Mouse (Mus musculus) regulatory T cell (primary cell): Measurements from ENCODE around the gene Mepce.

ENCODE experiments used
- in situ Hi-C: fragments of 300-600 bp; cut with MboI, MseI; formaldehyde crosslinking; loops from one replicate; pipeline ENCODE4 v1.15.1; 2025; ENCODE audit warnings: high pct_unique_total_duplicates

Mepce gene

GRCm38 (mm10) chr5:137764609-137765340, 22.7 kb downstream of the Mepce start:
- in situ Hi-C loops: loop anchor here (5.0 to 10.0 kb wide), 2 partner anchors 112 to 240 kb away; no protein-coding TSS in a partner anchor

DNA sequence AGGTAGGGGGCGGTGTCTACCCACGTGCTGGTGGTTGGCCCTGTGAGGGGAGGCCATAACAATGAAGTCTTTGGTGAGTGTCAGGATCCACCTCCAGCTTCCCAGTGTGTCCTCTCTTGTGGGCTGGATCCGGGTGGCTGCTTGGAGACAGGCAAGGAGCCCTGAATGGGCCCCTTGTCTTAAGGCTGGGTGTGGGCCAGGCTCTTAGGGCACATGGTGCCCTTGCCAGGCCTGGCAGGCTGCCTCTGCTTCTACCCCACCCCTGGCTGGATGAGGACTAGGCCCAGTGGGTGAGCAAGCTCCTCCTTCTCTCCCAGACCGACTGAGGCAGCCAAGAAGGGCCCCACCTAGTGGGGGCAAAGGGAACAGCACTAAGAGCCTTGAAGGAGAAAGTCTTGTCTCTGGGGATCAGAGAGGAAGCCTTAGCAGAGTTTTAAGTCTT, 27.5 kb downstream of the Mepce start:
- in situ Hi-C loops: loop anchor here (5.0 to 10.0 kb wide), 2 partner anchors 108 to 235 kb away; no protein-coding TSS in a partner anchor

GRCm38 (mm10) chr5:137758921-137759534, 28.4 kb downstream of the Mepce start:
- in situ Hi-C loops: no loop called here

GRCm38 (mm10) chr5:137757887-137758286, 29.6 kb downstream of the Mepce start:
- in situ Hi-C loops: no loop called here

DNA sequence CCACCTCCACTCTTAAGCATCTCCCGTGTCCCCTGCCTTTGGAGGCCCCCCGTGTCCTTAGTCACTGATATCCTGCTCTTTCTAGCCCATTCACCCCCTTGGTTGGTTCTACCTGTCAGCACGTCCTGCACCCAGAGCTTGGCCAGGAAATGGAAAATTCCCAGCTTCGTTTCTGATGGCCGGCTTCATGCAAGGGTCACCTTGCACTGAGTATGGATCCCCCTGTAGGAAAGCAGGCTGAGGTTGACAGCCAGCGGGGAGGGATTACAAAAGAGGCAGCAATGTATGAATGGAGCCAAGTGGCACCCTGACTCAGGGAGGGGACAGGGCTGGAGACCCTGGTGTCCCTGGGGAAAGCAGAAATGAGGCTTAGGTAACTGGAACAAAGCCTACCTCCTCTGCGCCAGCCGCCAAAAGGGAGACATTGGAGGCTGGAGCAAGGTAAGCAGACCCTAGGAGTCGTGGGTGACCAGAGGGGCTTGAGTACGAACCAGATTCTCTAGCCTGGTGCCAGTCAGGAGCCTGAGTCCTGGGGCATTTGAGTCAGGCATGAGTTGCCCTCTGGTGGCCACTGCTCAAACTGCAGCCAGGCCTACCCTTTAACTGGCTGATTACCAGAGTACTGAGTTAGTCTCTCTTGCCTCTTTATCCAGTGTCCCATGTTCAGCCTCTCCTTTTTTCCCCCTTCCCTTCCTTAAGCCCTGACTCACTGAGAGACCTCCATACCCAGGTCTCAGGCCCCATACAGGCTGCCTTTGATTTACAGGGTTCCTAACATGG, 30.4 kb downstream of the Mepce start:
- in situ Hi-C loops: no loop called here

- in situ Hi-C loops: no loop called here
Measured at GRCm38 (mm10) chr5:137756106-137756505, 31.3 kb downstream of the Mepce start.

- in situ Hi-C loops: no loop called here
Measured at GRCm38 (mm10) chr5:137755425-137755824, 32.0 kb downstream of the Mepce start.

DNA sequence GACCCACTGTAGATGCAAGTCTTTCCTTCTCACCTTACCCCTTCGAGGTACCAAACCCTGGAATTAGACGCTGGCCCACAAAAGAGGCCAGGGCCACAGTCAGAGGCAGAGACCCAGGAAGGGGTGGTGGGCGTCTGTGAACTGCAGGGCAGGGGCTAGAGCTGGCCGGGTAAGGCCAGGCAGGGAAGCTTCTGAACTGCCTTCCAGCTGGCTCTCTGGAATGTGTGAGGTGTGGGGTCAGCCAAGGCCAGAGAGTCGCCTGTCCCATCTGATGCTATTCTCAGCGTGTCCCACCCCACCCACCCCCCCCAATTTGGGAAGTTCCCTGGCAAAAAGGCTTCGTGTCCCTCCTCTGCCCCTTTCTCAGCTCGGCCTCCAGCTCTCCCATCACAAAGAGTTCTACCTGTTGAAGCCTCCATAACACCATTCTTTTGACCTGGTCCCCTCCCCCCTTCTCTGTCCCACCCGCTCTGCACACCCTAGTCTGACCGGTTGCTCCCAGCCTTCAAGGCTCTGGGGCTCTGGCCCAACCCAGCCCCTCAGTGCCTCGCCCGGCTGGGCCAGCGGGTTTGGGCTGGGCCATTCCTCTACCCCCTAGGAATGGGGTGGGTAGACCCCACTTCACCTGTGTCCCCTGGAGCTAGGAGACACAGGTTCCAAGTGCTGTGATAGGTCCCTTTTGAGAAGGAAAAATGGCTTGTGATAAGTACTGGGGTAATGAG, 34.2 kb downstream of the Mepce start:
- in situ Hi-C loops: loop anchor here (5.0 kb wide), 1 partner anchor 71 kb away; the partner anchor contains the start of gene Agfg2

GRCm38 (mm10) chr5:137751988-137752387, 35.5 kb downstream of the Mepce start:
- in situ Hi-C loops: loop anchor here (5.0 kb wide), 1 partner anchor 70 kb away; the partner anchor contains the start of gene Agfg2

DNA sequence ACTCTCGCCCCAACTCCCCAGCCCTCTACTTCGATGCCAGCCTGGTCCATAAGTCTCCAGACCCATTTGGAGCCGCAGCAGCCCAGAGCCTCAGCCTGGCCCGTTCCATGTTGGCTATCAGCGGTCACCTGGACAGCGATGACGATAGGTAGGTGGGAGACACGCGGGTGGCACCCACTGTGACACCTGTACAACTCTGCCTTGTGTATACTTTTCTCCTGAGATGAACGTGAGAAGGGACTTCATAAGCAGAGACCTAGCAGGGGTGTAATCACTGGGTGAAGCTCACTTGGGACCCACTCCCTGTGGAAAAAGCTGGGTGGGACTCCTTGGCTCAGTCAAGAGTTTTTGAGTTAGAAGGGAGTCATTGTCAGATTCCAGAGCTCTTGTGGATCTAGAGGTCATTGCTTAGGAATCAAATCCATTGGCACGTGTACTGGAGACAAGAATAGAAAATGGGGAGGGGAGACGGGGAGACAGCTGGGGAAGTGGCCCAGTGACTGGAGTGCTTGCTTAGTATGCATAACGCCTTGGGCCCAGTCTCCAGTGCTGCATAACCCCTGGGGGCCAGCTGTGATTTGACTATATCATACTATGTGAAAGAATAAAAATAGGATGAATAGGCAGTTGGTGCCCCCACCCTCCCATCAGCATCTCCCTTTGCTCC, 36.1 kb downstream of the Mepce start:
- in situ Hi-C loops: loop anchor here (5.0 kb wide), 1 partner anchor 69 kb away; the partner anchor contains the start of gene Agfg2

- in situ Hi-C loops: loop anchor here (5.0 kb wide), 1 partner anchor 68 kb away; the partner anchor contains the start of gene Agfg2
Measured at GRCm38 (mm10) chr5:137750212-137750611, 37.2 kb downstream of the Mepce start.

GRCm38 (mm10) chr5:137749196-137749836, 38.1 kb downstream of the Mepce start:
- in situ Hi-C loops: loop anchor here (10.0 kb wide), 1 partner anchor 685 kb away; no protein-coding TSS in a partner anchor

GRCm38 (mm10) chr5:137748130-137748770, 39.2 kb downstream of the Mepce start:
- in situ Hi-C loops: loop anchor here (10.0 kb wide), 1 partner anchor 683 kb away; no protein-coding TSS in a partner anchor

DNA sequence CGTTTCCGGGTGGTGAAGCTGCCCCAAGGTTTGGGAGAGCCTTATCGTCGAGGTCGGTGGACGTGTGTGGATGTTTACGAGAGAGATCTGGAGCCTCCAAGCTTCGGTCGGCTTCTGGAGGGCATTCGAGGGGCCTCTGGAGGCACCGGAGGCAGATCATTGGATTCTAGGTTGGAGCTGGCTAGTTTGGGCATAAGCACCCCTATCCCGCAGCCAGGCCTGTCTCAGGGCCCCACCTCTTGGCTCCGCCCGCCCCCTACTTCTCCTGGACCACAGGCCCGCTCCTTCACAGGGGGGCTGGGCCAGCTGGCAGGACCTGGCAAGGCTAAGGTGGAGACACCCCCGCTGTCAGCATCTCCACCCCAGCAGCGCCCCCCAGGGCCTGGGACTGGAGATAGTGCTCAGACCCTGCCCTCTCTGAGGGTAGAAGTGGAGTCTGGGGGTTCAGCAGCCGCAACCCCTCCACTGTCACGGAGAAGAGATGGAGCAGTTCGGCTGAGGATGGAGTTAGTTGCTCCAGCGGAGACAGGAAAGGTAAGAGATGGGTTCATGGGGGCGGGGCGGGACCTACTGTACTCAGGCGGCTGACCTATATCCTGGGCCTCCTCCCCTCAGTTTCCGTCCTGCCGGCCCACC, 40.0 kb downstream of the Mepce start:
- in situ Hi-C loops: loop anchor here (10.0 kb wide), 1 partner anchor 683 kb away; no protein-coding TSS in a partner anchor

- in situ Hi-C loops: loop anchor here (10.0 kb wide), 1 partner anchor 682 kb away; no protein-coding TSS in a partner anchor
Measured at GRCm38 (mm10) chr5:137746851-137747325, 40.6 kb downstream of the Mepce start.

DNA sequence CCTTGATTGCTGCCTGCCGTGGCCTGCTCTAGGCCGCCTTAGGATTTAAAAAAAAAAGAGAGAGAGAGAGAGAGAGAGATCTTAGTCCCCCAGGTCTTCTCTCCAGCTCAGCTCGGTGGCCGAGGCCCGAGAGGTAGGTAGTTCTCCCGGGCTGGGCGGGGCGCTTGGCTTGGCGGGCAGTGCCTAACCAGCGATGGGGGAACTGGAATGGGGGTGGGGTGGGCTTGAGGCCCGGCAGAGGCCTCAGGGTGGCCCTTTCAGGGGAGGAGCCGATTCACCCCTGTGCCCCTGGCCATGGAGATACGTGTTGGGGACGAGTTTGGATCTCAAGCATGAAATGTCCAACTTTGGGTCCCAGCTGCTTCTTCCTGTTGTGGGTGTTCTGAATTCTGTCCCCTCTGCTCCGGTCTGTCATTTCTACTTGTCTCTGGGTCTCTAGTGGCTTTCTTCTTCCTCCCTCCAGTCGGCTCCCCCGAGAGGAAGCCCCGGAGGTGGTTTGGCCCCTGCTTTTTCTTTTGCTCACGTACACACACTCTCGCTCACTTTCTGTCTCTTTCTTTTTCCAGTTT, 41.1 kb downstream of the Mepce start:
- in situ Hi-C loops: loop anchor here (10.0 kb wide), 1 partner anchor 682 kb away; no protein-coding TSS in a partner anchor

DNA sequence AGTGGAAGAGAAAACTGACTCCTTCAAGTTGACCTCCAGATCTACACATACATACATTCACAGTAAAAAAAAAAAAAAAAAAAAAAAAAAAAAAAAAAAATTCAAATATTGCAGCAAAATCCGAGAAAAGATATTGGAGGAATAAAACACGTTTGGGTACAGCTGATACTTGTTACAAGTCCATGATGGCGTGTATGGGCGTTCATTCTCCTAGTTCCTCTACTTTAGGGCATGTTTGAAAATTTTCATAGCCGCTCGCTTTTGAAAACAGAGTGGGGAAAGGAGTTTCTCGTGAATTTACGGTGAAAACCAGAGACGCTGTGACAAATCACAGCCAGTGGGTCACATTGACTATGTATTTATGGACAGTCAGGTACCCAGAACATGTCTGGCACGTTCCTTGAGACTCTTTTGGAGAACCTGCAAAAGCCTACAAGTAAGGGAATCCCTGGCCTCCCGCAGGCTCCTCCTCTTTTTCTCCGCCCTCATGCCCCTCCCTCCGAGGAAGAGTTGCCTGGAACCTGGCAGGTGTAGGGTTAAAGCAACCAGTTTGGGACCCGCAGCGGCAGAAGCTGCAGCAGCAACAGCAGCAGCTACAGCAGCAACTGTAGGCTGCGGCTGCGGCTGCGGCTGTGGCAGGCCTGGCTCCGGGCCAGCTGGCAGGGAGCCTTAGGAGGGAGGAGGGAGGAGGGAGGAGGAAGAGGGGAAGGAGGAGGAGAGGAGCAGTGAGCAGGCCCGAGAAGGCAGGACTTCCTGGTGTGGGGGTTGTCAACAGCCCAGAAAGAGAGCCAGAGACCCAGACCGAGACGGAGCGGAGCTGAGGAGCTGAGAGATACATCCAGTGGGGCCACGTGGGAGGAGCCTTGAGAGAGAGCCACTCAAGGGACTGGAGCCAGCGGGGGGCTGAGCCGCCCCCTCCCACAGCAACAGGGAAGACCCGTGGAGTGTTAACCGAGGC, 42.0 kb downstream of the Mepce start, which contains the start of gene Tsc22d4:
Gene Tsc22d4 (plus strand): TSS at position 517 of the 958 bp plus-strand sequence.
- in situ Hi-C loops: loop anchor here (10.0 kb wide), 1 partner anchor 681 kb away; no protein-coding TSS in a partner anchor
